Mouse (Mus musculus) NIH3T3 (cell line): Measurements from ENCODE around the gene Tnfaip3.
A peak's percentile ranks its signal among the peaks of the same experiment; 100 is the strongest.

ENCODE experiments used
- DNase-seq: peaks from one replicate; pipeline ENCODE4 v3.0.0-alpha.2; 2012; ENCODE audit warnings: low read depth

The Tnfaip3 gene

DNA sequence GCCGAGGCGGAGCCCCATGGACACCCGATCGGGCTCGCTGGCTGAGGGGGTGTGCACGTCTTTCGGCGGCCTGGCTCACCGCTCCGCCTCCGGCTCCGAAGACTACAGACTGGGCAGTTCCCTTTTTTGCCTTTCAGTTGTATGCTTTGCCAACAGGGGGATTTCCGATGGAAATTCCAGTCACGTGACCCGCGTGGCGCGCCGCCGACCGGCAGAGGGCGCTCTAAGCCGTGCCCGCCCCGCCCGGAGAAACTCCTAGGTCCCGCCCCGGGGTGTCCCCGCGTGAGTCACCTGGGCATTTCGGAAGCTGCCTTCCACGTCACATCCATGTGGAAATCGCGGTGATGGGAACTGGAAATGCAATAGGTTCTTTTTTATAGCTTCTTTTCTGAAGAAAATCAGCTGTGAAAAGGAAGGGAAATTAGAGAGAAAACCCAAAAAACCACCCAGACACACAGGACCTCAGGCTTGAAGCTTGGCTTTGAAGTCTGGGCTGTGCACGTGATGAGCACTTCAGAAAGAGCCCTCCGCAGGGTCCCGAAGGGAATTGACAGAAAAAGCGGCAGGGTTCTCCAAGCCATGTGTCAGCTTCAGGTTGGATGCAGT is at the start of gene Tnfaip3:
Gene Tnfaip3 (minus strand): TSS at position 401 of the 606 bp plus-strand sequence.
- peak; percentile 98 for DNase-seq

DNA sequence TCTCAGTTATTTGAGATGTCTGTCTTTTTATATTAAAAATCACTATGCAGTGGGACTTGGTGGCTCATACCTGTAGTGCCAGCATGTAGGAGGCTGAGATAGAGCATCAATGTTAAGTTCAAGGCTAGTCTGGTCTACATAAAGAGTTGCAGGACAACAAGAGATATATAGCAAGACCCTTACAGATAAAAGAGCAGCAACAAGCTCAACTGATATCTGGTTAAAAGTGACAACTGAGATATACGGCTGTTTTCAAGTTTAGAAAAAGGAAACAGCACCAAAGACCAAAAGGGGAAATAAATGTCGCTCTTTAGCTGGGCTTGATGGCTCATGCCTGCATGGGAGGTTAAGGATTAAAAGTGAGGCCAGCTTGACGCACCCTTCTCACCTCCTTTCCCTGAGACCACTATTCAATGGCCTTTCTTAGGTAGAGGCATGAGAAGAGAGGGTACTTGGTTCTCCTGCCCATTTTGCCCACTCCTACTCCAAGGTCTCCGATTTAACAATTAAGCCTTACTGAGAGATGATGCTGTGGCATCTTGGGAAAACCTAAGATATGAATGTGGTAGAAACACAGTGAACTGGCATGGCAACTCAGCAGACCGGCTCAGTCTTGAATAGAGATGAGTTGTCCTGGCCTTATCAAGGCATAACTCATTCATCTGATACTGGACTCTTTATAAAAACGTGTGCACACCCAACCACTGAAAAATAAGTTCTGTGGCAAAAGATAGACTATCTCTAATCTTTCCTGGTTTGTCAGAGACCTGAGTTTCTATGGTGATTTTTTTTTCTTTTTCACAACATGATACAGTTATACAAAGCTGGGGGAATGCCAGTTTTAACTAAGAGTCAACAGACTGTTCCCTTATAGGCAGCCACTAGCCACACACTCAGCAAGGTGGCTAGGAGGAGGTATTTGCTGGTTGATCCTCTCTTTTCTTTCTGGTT is 49.5 kb upstream of the Tnfaip3 start:
- no peak for DNase-seq

GRCm38 (mm10) chr10:19063670-19064069 is 48.2 kb upstream of the Tnfaip3 start:
- DNase-seq: no peak

- DNase-seq: no peak
These were observed 47.8 kb upstream of the Tnfaip3 start for GRCm38 (mm10) chr10:19063208-19063607.

DNA sequence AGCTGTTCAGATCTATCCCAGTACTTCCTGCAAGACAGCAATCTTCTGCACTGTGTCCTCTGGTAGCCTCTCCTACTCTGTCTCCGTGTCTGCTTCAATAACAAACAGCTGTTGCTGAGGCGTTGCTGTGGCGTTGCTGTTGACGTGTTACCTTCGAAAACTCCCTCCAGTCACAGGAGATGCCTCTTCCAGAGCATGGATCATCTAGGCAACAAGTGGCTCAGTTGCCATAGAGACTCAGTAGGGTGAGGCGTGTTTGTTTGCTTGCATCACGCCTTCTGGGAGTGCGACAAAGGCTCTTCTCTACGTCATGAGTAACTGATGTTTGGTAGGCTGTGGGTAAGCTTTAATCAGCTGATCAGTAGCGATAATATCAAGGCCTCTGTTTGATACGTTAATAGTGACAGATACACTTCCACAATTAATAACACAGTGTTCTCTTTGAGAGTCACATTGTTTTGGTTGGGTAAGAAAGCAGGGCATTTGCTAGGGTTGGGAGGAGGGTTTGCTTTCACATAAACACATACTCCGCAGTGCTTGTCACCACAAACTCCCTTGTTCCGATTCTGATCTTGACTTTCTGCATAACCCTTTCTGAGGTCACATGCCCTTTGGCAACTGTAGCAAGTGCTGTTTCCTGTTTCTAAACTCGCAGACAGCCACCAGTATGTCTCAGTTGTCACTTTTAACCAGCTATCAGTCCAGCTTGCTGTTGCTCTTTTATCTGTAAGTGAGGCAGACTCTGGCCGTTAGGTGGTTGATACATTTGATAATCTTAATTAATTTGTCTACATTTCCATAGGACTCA is 46.8 kb upstream of the Tnfaip3 start:
- DNase-seq: no peak

DNA sequence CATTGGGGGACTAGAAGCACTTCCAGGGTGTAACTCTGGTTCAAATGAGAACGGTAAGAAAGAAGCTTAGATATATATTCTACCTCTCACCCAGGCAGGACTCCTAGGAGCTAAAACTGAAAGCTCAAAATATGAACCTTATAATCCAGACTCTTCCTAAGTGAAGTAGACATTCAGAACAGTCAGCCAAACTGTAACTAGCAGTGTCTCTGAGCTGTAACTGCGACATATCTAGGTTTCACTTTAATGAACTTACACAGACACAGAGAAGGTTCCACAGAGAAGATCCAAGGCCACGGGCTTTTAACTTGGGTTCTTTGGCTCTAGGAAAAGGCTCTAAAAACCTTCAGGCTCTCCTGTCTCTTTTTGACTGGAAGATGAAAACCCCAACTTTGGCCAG is 45.7 kb upstream of the Tnfaip3 start:
- DNase-seq: no peak

- DNase-seq: peak; percentile 48
These were observed 38.1 kb upstream of the Tnfaip3 start for GRCm38 (mm10) chr10:19053524-19053923.

GRCm38 (mm10) chr10:19045986-19046385 is 30.5 kb upstream of the Tnfaip3 start:
- DNase-seq: peak; percentile 79

- DNase-seq: no peak
These were observed 29.5 kb upstream of the Tnfaip3 start for GRCm38 (mm10) chr10:19044765-19045516.

- peak; percentile 48 for DNase-seq
These were observed 28.2 kb upstream of the Tnfaip3 start for GRCm38 (mm10) chr10:19043529-19044262.

- no peak for DNase-seq
These were observed 24.7 kb upstream of the Tnfaip3 start for GRCm38 (mm10) chr10:19040147-19040546.

DNA sequence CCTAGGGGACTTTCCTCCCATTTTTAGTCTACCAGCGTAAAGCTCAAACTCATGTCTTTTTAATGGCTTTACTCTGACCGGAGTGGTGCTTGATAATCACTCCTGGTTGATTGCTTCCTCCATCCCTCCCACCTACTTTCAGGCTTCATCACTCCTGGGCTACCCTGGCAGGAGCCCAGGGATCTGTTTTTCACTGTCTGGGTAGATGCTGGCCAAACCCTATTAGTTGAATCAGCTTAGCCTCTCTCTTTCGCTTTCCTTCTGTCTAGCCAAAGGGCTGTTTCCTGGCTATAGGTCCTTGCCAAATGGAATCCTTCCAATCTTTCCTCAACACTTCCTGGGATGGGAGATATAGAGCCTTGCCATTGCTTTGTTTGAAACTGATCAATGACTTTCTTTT is 19.3 kb upstream of the Tnfaip3 start:
- peak; percentile 77 for DNase-seq

GRCm38 (mm10) chr10:19033696-19034095 is 18.2 kb upstream of the Tnfaip3 start:
- no peak for DNase-seq

DNA sequence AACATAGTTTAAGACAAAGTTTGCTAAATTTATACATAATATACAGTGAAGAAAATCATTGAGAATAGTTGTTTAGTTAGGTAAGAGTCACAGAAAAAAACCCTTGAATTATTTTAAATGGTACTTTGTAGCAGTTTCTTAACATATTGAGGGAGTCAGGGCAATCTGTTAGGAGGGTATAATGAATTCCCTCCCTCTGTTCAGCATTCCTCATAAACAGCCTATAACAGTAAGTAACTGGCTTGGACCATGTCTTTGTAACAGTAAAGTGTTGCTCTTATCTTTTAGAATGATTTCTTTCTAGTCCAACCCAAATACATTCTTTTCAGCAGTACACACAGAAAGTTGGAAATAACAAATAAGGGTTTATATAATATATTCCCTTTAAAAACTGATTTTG is 16.4 kb upstream of the Tnfaip3 start:
- DNase-seq: no peak

GRCm38 (mm10) chr10:19030628-19031027 is 15.2 kb upstream of the Tnfaip3 start:
- no peak for DNase-seq

GRCm38 (mm10) chr10:19026710-19027109 is 11.3 kb upstream of the Tnfaip3 start:
- peak; percentile 47 for DNase-seq

GRCm38 (mm10) chr10:19024353-19024752 is 8.9 kb upstream of the Tnfaip3 start:
- DNase-seq: no peak

DNA sequence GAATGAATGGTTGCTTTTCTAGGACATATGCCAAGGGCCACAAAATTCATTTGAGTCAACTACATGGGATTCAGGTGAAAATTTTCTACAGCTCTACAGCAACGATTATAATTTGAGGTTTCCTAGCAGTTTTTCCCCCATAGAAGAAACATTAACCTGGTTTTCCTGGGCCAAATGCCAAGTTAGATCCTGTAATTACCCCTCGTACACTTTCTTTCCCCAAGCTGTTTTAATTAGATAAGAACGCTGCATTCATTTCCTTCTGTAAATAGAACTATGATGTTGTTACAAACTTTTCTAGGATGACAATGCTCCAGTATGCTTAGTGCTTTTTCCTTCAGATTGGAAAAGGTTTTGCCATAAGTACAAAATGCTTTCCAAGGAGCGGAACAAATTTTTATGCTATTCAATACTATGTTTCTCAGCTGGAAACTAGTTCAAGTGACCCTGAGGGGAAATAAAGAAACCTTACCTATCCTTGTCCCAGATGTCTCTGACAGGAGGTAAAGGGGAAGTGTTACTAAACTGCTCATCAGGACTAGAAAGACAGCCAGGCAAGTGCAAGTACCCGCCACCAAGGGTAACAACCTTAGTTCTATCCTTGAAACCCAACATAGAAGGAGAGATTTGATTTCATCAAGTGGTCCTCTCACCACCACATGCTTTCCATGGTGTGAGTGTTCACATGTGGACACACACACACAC is 8.3 kb upstream of the Tnfaip3 start:
- no peak for DNase-seq

- no peak for DNase-seq
These were observed 6.8 kb upstream of the Tnfaip3 start for GRCm38 (mm10) chr10:19022272-19022671.

- DNase-seq: no peak
These were observed 1.5 kb upstream of the Tnfaip3 start for GRCm38 (mm10) chr10:19016823-19017471.
